Mouse (Mus musculus) midbrain, embryonic 14.5 days (tissue): ENCODE measurements at regions not wholly inside any gene's neighbourhood (a gene's known extent, or its start where the extent isn't known, plus 50 kb on each side); places are given as distances from the start of the nearest gene placed in this dataset.
A peak's percentile ranks its signal among the peaks of the same experiment; 100 is the strongest.

Source experiments
- ATAC-seq: fragments of 200-750 bp; cut with Nextera tagmentation; 2 replicates; pipeline ENCODE4 v1.8.0; 2017; ENCODE audit warnings: moderate number of reproducible peaks, moderate library complexity; ENCODE audit not compliant: low FRiP score, low TSS enrichment
- DNase-seq: peaks from one replicate; pipeline ENCODE4 v3.0.0-alpha.2; 2015
- H3K27ac ChIP-seq: fragments of 300-500 bp; sonication (generic); replicated peaks from 2 replicates; pipeline ENCODE4 v1.5.1; 2014; ENCODE audit warnings: mild to moderate bottlenecking, low read depth, low read length, moderate library complexity
- H3K27me3 ChIP-seq: fragments of 300-500 bp; sonication (generic); 2 replicates; pipeline ENCODE4 v1.6.1; 2014; ENCODE audit warnings: low read length, control low read depth, mixed read lengths; ENCODE audit not compliant: control insufficient read depth, insufficient read depth
- H3K36me3 ChIP-seq: fragments of 300-500 bp; sonication (generic); 2 replicates; pipeline ENCODE4 v1.6.1; 2014; ENCODE audit warnings: low read length, control low read depth; ENCODE audit not compliant: control insufficient read depth, insufficient read depth
- H3K4me1 ChIP-seq: fragments of 300-500 bp; sonication (generic); 2 replicates; pipeline ENCODE4 v1.6.1; 2014; ENCODE audit warnings: mild to moderate bottlenecking, antibody characterized with exemption, low read length, control low read depth; ENCODE audit not compliant: control insufficient read depth, insufficient read depth
- H3K4me2 ChIP-seq: fragments of 300-500 bp; sonication (generic); 2 replicates; pipeline ENCODE4 v1.6.1; 2014; ENCODE audit warnings: mild to moderate bottlenecking, low read length, moderate library complexity
- H3K4me3 ChIP-seq: fragments of 300-500 bp; sonication (generic); replicated peaks from 2 replicates; pipeline ENCODE4 v1.5.1; 2014; ENCODE audit warnings: low read depth, low read length
- H3K9ac ChIP-seq: fragments of 300-500 bp; sonication (generic); replicated peaks from 2 replicates; pipeline ENCODE4 v1.6.1; 2014; ENCODE audit warnings: mild to moderate bottlenecking, low read length, moderate library complexity
- H3K9me3 ChIP-seq: fragments of 300-500 bp; sonication (generic); 2 replicates; pipeline ENCODE4 v1.6.1; 2016; ENCODE audit warnings: low read length, control low read depth, mixed read lengths; ENCODE audit not compliant: control insufficient read depth
- WGBS: fragments of 180-500 bp; shearing (Covaris S2); extraction: QIAGEN DNeasy Blood & Tissue Kit; methylation state at CpG from one replicate; pipeline ENCODE4 v1.1.7; 2014; 5-methylcytosine and 5-hydroxymethylcytosine counted together

DNA sequence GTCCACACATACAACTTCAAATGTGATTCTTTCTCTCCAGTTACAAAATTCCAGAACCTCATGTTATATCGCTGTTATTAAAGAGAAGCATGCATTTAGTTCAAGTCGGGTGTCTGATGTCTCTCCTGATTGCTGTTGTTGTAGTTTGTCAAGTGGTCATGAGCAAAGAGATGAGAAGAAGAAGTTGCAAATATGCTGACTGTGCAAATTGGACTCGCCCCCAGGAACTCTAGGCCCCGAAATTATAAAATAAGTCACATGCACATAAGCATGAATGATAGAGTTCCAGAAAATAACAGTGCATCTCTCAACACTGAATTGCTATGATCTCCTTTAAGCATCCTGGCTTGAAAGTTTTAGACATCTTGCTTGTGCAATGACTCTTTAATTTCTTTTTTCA lies 53.3 kb downstream of the Kif2b start:
- Histone ChIP-seq H3K9ac (no peak overlapping the region), H3K27me3 (no peaks in the 10 kb centered on the region), H3K4me3 (no peak overlapping the region), H3K4me2 (no peak overlapping the region), H3K4me1 (no peaks in the 10 kb centered on the region), H3K9me3 (no peaks in the 10 kb centered on the region), H3K27ac (no peak overlapping the region), H3K36me3 (no peaks in the 10 kb centered on the region)
- ATAC-seq (no peak), DNase-seq (no peak)
- WGBS, result 87% methylated on average over 4 of the region's 4 CpGs

DNA sequence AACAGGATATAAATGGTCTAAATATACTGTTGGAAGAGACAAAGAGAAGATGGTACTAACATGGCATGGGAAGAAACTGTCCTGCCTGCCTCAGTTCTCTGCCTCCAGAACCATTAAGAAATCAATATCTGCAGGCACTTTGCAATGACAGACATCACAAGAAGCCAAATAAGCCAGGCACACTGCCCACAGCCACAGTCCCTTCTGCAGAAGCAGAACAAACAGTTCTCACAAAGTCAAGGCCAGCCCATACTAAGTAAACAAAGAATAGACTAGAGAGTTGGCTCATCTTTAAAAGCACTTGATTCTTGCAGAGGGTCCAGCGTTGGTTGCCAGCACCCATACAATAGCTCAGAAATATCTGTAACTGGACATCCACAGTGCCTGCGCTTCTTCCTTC lies 98.1 kb downstream of the Kif2b start:
- H3K4me2 ChIP-seq, result no peak overlapping the region
- H3K27me3 ChIP-seq, result no peaks in the 10 kb centered on the region
- H3K36me3 ChIP-seq, result no peaks in the 10 kb centered on the region
- no peak overlapping the region for H3K9ac ChIP-seq
- H3K9me3 ChIP-seq, result no peaks in the 10 kb centered on the region
- no peak overlapping the region for H3K4me3 ChIP-seq
- no peaks in the 10 kb centered on the region for H3K4me1 ChIP-seq
- 89% methylated on average over 2 of the region's 2 CpGs for WGBS
- H3K27ac ChIP-seq, result no peak overlapping the region
- no peak for ATAC-seq
- no peak for DNase-seq

- no peaks in the 10 kb centered on the region for H3K9me3 ChIP-seq
- no peak overlapping the region for H3K4me3 ChIP-seq
- no peaks in the 10 kb centered on the region for H3K27me3 ChIP-seq
- H3K36me3 ChIP-seq, result no peaks in the 10 kb centered on the region
- 35% methylated on average over 8 of the region's 8 CpGs for WGBS
- H3K27ac ChIP-seq, result no peak overlapping the region
- ATAC-seq (no peak), DNase-seq (peak; percentile 61)
- H3K4me1 ChIP-seq, result peaks cover 7% of the 10 kb centered on the region; the same call in 1 of the 2 replicates
- H3K9ac ChIP-seq, result no peak overlapping the region
- no peak overlapping the region for H3K4me2 ChIP-seq
These were observed 113.6 kb downstream of the Kif2b start for GRCm38 (mm10) chr11:91463578-91464401.

DNA sequence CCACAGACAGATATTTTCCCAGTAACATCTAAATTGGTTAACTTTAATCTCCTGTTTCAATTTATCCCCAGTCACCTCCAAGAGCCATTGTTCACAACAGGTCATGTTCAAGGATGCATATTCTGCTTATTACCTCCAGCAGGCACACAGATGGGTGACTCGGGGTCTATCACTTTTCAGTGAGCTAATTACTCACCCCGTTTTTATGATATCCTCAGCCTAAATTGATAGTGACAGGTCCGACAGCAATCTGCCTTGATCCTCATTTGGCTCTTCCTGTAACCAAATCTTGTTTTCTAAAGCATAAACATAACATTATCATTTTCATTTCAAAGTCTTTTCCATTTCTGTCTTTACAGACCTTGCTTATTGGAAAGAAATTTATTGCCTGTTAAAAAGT lies 115.4 kb downstream of the Kif2b start:
- no peak for ATAC-seq
- Histone ChIP-seq H3K9ac (no peak overlapping the region), H3K4me2 (no peak overlapping the region), H3K27ac (no peak overlapping the region), H3K4me3 (no peak overlapping the region), H3K36me3 (no peaks in the 10 kb centered on the region), H3K9me3 (no peaks in the 10 kb centered on the region), H3K27me3 (no peaks in the 10 kb centered on the region), H3K4me1 (peaks cover 7% of the 10 kb centered on the region; the same call in 1 of the 2 replicates)
- WGBS, result 44% methylated on average over 3 of the region's 3 CpGs
- peak; percentile 16 for DNase-seq

DNA sequence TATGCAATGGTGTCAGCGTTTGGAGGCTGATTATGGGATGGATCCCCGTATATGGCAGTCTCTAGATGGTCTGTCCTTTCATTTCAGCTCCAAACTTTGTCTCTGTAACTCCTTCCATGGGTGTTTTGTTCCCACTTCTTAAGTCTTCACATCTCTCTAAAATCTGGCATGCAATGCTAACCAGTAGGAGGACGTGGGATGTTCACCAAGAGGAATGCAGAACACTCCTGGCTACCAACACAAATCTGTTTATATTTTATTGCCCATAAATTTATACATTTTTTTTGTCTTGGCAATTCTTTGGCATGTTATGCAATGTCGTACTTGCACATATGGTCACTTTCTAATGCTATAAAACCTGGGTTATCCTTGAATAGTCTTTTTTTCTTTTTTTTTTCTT lies 135.0 kb downstream of the Kif2b start:
- Histone ChIP-seq H3K9ac (no peak overlapping the region), H3K27ac (no peak overlapping the region), H3K4me3 (no peak overlapping the region), H3K9me3 (no peaks in the 10 kb centered on the region), H3K4me2 (no peak overlapping the region), H3K4me1 (no peaks in the 10 kb centered on the region), H3K36me3 (no peaks in the 10 kb centered on the region), H3K27me3 (no peaks in the 10 kb centered on the region)
- DNase-seq (no peak), ATAC-seq (no peak)
- 83% methylated on average over 4 of the region's 4 CpGs for WGBS

GRCm38 (mm10) chr11:91432195-91432594 lies 145.2 kb downstream of the Kif2b start:
- ATAC-seq (no peak), DNase-seq (no peak)
- Histone ChIP-seq H3K27ac (no peak overlapping the region), H3K4me1 (no peaks in the 10 kb centered on the region), H3K9ac (no peak overlapping the region), H3K4me2 (no peak overlapping the region), H3K9me3 (no peaks in the 10 kb centered on the region), H3K36me3 (no peaks in the 10 kb centered on the region), H3K27me3 (no peaks in the 10 kb centered on the region), H3K4me3 (no peak overlapping the region)
- 93% methylated on average over 5 of the region's 5 CpGs for WGBS

GRCm38 (mm10) chr11:91426731-91427130 lies 150.6 kb downstream of the Kif2b start:
- DNase-seq, result peak; percentile 45
- H3K27me3 ChIP-seq, result no peaks in the 10 kb centered on the region
- H3K4me1 ChIP-seq, result no peaks in the 10 kb centered on the region
- ATAC-seq, result no peak
- no peak overlapping the region for H3K4me2 ChIP-seq
- no peak overlapping the region for H3K4me3 ChIP-seq
- H3K9me3 ChIP-seq, result no peaks in the 10 kb centered on the region
- H3K9ac ChIP-seq, result no peak overlapping the region
- 79% methylated on average over 4 of the region's 4 CpGs for WGBS
- H3K27ac ChIP-seq, result no peak overlapping the region
- H3K36me3 ChIP-seq, result no peaks in the 10 kb centered on the region

DNA sequence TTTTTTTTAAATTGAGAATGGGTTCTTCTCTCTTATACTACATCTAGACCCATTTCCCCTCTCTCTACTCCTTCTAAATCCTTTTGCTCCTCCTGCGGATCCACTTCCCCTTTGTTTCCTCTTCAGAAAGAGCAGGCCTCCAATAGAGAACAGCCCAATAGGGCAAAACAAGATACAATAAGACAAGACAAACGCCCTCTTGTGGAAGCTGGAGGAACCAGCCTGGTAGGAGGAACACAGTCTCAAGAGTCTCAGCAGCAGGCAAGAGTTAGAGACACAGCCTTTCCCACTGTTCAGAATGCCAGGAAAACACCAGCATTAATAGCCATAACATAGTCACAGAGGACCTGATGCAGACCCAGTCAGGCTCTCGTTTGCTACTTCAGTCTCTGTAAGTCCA lies 190.2 kb downstream of the Kif2b start:
- H3K4me3 ChIP-seq, result no peak overlapping the region
- H3K4me2 ChIP-seq, result no peak overlapping the region
- ATAC-seq, result no peak
- no peaks in the 10 kb centered on the region for H3K36me3 ChIP-seq
- no peaks in the 10 kb centered on the region for H3K9me3 ChIP-seq
- WGBS, result 40% methylated on average over 3 of the region's 3 CpGs
- no peaks in the 10 kb centered on the region for H3K27me3 ChIP-seq
- peak; percentile 3 for DNase-seq
- H3K9ac ChIP-seq, result no peak overlapping the region
- H3K4me1 ChIP-seq, result no peaks in the 10 kb centered on the region
- H3K27ac ChIP-seq, result no peak overlapping the region

GRCm38 (mm10) chr11:91357029-91357428 lies 220.3 kb downstream of the Kif2b start:
- WGBS, result 13% methylated on average over 4 of the region's 4 CpGs
- no peak for ATAC-seq
- Histone ChIP-seq H3K27ac (no peak overlapping the region), H3K27me3 (no peaks in the 10 kb centered on the region), H3K4me1 (no peaks in the 10 kb centered on the region), H3K36me3 (no peaks in the 10 kb centered on the region), H3K4me2 (no peak overlapping the region), H3K4me3 (no peak overlapping the region), H3K9me3 (no peaks in the 10 kb centered on the region), H3K9ac (no peak overlapping the region)
- no peak for DNase-seq
